Mouse (Mus musculus) ES-Bruce4 (cell line): ENCODE results near the gene Rtraf. TPM values are rescaled to one million over a fixed set of nuclear protein-coding genes. Genes with fewer than 3 reads are reported as not detected.

Source experiments
- H3K27ac ChIP-seq: 2 replicates; pipeline ENCODE4 v1.5.1; 2012; ENCODE audit warnings: low read length, inconsistent platforms; ENCODE audit not compliant: insufficient read depth
- H3K27me3 ChIP-seq: 2 replicates; pipeline ENCODE4 v1.6.1; 2012; ENCODE audit warnings: mild to moderate bottlenecking, low read length, inconsistent platforms; ENCODE audit not compliant: control insufficient read depth, poor library complexity, insufficient read depth, severe bottlenecking
- H3K36me3 ChIP-seq: 2 replicates; pipeline ENCODE4 v1.6.1; 2012; ENCODE audit warnings: inconsistent platforms, mild to moderate bottlenecking, low read length, moderate library complexity; ENCODE audit not compliant: control insufficient read depth, poor library complexity, insufficient read depth, severe bottlenecking
- H3K4me1 ChIP-seq: one replicate; pipeline ENCODE4 v1.8.1; 2011; ENCODE audit warnings: low read length; ENCODE audit not compliant: control insufficient read depth, insufficient read depth
- H3K4me3 ChIP-seq: 2 replicates; pipeline ENCODE4 v1.5.1; 2011; ENCODE audit warnings: low read depth, mild to moderate bottlenecking, low read length
- H3K9ac ChIP-seq: 2 replicates; pipeline ENCODE4 v1.6.1; 2012; ENCODE audit warnings: low read depth, mild to moderate bottlenecking, inconsistent platforms; ENCODE audit not compliant: poor library complexity, severe bottlenecking
- H3K9me3 ChIP-seq: replicated peaks from 2 replicates; pipeline ENCODE4 v1.6.1; 2012; ENCODE audit warnings: mild to moderate bottlenecking, low read length, inconsistent platforms; ENCODE audit not compliant: control insufficient read depth, poor library complexity, insufficient read depth, severe bottlenecking
- CTCF ChIP-seq: IDR thresholded peaks from one replicate; pipeline ENCODE4 v1.8.1; 2011; ENCODE audit warnings: low read depth, low read length
- EP300 ChIP-seq: IDR thresholded peaks from 2 replicates; pipeline ENCODE4 v1.6.1; 2011; ENCODE audit warnings: low read depth, low read length; ENCODE audit not compliant: insufficient read depth
- POLR2A ChIP-seq: IDR thresholded peaks from one replicate; pipeline ENCODE4 v1.8.1; 2011; ENCODE audit warnings: low read length; ENCODE audit not compliant: insufficient read depth
- polyA plus RNA-seq: library from polyadenylated mRNA; stranded (reverse); fragments of >200 nt; gene quantifications from 2 replicates; pipeline ENCODE4 v1.2.4, GENCODE M21; 2011; ENCODE audit warnings: low read depth; ENCODE audit not compliant: missing spikeins, insufficient read depth, insufficient read length

Rtraf gene
- polyA plus RNA-seq, 1 experiment = 246 TPM

DNA sequence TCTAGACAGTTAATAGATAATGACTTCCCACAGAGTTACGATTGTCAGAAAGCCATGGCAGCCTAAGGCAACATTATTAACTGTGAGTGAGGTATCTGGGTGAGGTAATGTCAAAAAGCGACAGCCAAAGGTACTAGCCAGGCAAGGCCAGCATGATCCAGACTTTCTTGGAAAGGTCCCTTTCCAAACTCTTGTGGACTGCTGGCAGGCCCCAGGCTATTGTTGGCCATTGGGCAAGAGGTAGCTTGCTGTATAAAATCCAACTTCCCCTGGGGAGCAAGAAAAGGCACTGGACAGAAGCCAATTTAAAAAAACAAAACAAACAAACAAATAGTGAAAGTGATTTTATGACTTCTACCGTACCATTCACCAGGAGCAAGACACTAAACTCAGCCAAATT, 16.3 kb downstream of the Rtraf start:
- Histone ChIP-seq H3K4me1 (peaks cover 5% of the 10 kb centered on the region), H3K27me3 (no peaks in the 10 kb centered on the region), H3K4me3 (no peak overlapping the region), H3K9me3 (no peaks in the 10 kb centered on the region), H3K36me3 (peaks cover 34% of the 10 kb centered on the region), H3K9ac (no peak overlapping the region), H3K27ac (no peak overlapping the region)
- TF ChIP-seq CTCF (no peak), POLR2A (no peak)

- Histone ChIP-seq H3K27me3 (no peaks in the 10 kb centered on the region), H3K9ac (no peak overlapping the region), H3K4me1 (peaks cover 5% of the 10 kb centered on the region), H3K9me3 (no peaks in the 10 kb centered on the region), H3K36me3 (peaks cover 23% of the 10 kb centered on the region), H3K4me3 (no peak overlapping the region), H3K27ac (no peak overlapping the region; the same call in 1 of the 2 replicates)
- TF ChIP-seq EP300 (no peak), CTCF (no peak), POLR2A (no peak)
Measured at GRCm38 (mm10) chr14:19803623-19804022, 20.0 kb downstream of the Rtraf start.

- no peak for TF ChIP-seq EP300
- TF ChIP-seq CTCF = no peak
- no peak for TF ChIP-seq POLR2A
- H3K4me1 ChIP-seq = peaks cover 5% of the 10 kb centered on the region
- H3K9me3 ChIP-seq = no peaks in the 10 kb centered on the region
- peaks cover 26% of the 10 kb centered on the region for H3K36me3 ChIP-seq
- no peak overlapping the region for H3K9ac ChIP-seq
- H3K27ac ChIP-seq = no peak overlapping the region; the same call in 1 of the 2 replicates
- H3K27me3 ChIP-seq = no peaks in the 10 kb centered on the region
- H3K4me3 ChIP-seq = no peak overlapping the region
Measured at GRCm38 (mm10) chr14:19803222-19803621, 20.4 kb downstream of the Rtraf start.

- Histone ChIP-seq H3K9ac (no peak overlapping the region), H3K4me1 (peaks cover 5% of the 10 kb centered on the region), H3K36me3 (peaks cover 31% of the 10 kb centered on the region), H3K27ac (no peak overlapping the region), H3K27me3 (no peaks in the 10 kb centered on the region), H3K4me3 (no peak overlapping the region), H3K9me3 (no peaks in the 10 kb centered on the region)
- TF ChIP-seq POLR2A (no peak), EP300 (no peak), CTCF (no peak)
Measured at GRCm38 (mm10) chr14:19801474-19802215, 22.0 kb downstream of the Rtraf start.

DNA sequence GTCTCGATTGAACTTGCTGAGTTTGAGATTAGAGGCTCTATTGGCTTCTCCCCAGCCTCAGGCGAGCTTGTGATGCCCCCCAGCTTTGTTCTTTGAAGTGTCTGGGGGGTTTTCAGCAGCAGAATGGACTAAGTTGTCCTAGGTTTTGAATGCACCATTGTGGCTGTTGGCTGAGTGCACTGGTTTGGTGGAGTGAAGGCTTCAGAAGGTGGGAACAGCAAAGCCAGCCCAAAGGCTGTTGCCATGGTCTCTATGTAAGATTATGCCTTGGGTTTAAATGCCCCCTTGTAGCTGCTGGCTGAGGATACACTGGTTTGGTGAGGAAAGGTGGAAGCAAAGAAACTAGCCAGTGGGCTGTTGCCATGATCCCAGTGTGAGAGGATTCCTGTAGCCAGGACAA, 23.1 kb downstream of the Rtraf start:
- no peak overlapping the region for H3K4me3 ChIP-seq
- H3K9me3 ChIP-seq = no peaks in the 10 kb centered on the region
- no peak for TF ChIP-seq CTCF
- H3K27me3 ChIP-seq = no peaks in the 10 kb centered on the region
- H3K9ac ChIP-seq = no peak overlapping the region
- H3K27ac ChIP-seq = no peak overlapping the region
- H3K4me1 ChIP-seq = peaks cover 5% of the 10 kb centered on the region
- H3K36me3 ChIP-seq = peaks cover 24% of the 10 kb centered on the region

GRCm38 (mm10) chr14:19796541-19797304, 26.9 kb downstream of the Rtraf start:
- no peak overlapping the region for H3K27ac ChIP-seq
- no peaks in the 10 kb centered on the region for H3K9me3 ChIP-seq
- H3K4me3 ChIP-seq = no peak overlapping the region
- no peak for TF ChIP-seq CTCF
- TF ChIP-seq EP300 = no peak
- TF ChIP-seq POLR2A = no peak
- H3K36me3 ChIP-seq = peaks cover 20% of the 10 kb centered on the region
- no peak overlapping the region for H3K9ac ChIP-seq
- no peaks in the 10 kb centered on the region for H3K27me3 ChIP-seq
- H3K4me1 ChIP-seq = no peaks in the 10 kb centered on the region
